Mouse (Mus musculus) cerebellum, adult 2 months (tissue): Measurements from ENCODE around the gene Zzz3.

Source experiments
- CTCF ChIP-seq: fragments of 200-500 bp; IDR thresholded peaks from 2 replicates; pipeline ENCODE4 v1.5.1; 2011; ENCODE audit warnings: low read depth, mild to moderate bottlenecking, control low read depth, low read length, moderate library complexity, borderline replicate concordance; ENCODE audit not compliant: insufficient read depth
- POLR2A ChIP-seq: fragments of 200-500 bp; IDR thresholded peaks from 2 replicates; pipeline ENCODE4 v1.6.1; 2011; ENCODE audit warnings: low read length, control low read depth, borderline replicate concordance; ENCODE audit not compliant: insufficient read depth

- no peak for TF ChIP-seq CTCF
- TF ChIP-seq POLR2A, result no peak
Observed at GRCm38 (mm10) chr3:152396988-152397314, 1.7 kb downstream of the Zzz3 start.
